Mouse (Mus musculus) brain, embryonic 14.5 days (tissue): ENCODE data around the gene Bmpr2. TPM values are rescaled to one million over a fixed set of nuclear protein-coding genes. Genes with fewer than 3 reads are reported as not detected.

ENCODE experiments used
- DNase-seq: peaks from one replicate; pipeline ENCODE4 v3.0.0-alpha.2; 2011; ENCODE audit warnings: low read depth
- CTCF ChIP-seq: fragments of 200-500 bp; IDR thresholded peaks from 2 replicates; pipeline ENCODE4 v1.5.1; 2012; ENCODE audit warnings: inconsistent platforms, mild to moderate bottlenecking, moderate library complexity, borderline replicate concordance; ENCODE audit not compliant: insufficient read depth, insufficient read length; ENCODE audit errors: extremely low read depth
- POLR2A ChIP-seq: fragments of 200-500 bp; IDR thresholded peaks from 2 replicates; pipeline ENCODE4 v1.6.1; 2012; ENCODE audit warnings: mild to moderate bottlenecking, inconsistent platforms, borderline replicate concordance; ENCODE audit not compliant: poor library complexity, insufficient read depth, insufficient read length, severe bottlenecking; ENCODE audit errors: extremely low read depth
- polyA plus RNA-seq: library from polyadenylated mRNA; depleted of rRNA; stranded (reverse); fragments of >200 nt; gene quantifications from 2 replicates; pipeline ENCODE4 v1.2.3, GENCODE M21; 2012

Gene Bmpr2
- polyA plus RNA-seq, 1 experiment = 26.8 TPM

GRCm38 (mm10) chr1:59883349-59884134, 120.3 kb downstream of the Bmpr2 start:
- DNase-seq = peak; percentile 80
- no peak for TF ChIP-seq POLR2A
- peak; percentile 83; the same call in 1 of the 2 replicates for TF ChIP-seq CTCF

GRCm38 (mm10) chr1:59886899-59887298, 123.7 kb downstream of the Bmpr2 start:
- DNase-seq = peak; percentile 25
- TF ChIP-seq POLR2A (no peak), CTCF (no peak)

- TF ChIP-seq CTCF (no peak), POLR2A (no peak)
- DNase-seq = no peak
These were observed 124.8 kb downstream of the Bmpr2 start for GRCm38 (mm10) chr1:59888018-59888417.

GRCm38 (mm10) chr1:59891185-59891584, 128.0 kb downstream of the Bmpr2 start:
- no peak for DNase-seq
- TF ChIP-seq CTCF = no peak

- no peak for TF ChIP-seq POLR2A
- TF ChIP-seq CTCF = no peak
- no peak for DNase-seq
These were observed 129.6 kb downstream of the Bmpr2 start for GRCm38 (mm10) chr1:59892777-59893176.

- no peak for TF ChIP-seq POLR2A
- TF ChIP-seq CTCF = no peak
- DNase-seq = no peak
These were observed 130.8 kb downstream of the Bmpr2 start for GRCm38 (mm10) chr1:59894025-59894424.

GRCm38 (mm10) chr1:59895456-59895855, 132.3 kb downstream of the Bmpr2 start:
- TF ChIP-seq POLR2A (no peak), CTCF (no peak)
- DNase-seq = peak; percentile 21

GRCm38 (mm10) chr1:59897147-59897798, 134.1 kb downstream of the Bmpr2 start:
- TF ChIP-seq POLR2A = no peak
- TF ChIP-seq CTCF = no peak
- DNase-seq = no peak

GRCm38 (mm10) chr1:59899679-59900078, 136.5 kb downstream of the Bmpr2 start:
- TF ChIP-seq CTCF = no peak
- TF ChIP-seq POLR2A = no peak
- DNase-seq = no peak

GRCm38 (mm10) chr1:59901082-59901876, 138.1 kb downstream of the Bmpr2 start:
- DNase-seq = no peak
- TF ChIP-seq CTCF (no peak), POLR2A (no peak)

GRCm38 (mm10) chr1:59902634-59903033, 139.4 kb downstream of the Bmpr2 start:
- TF ChIP-seq POLR2A (no peak), CTCF (no peak)
- no peak for DNase-seq

GRCm38 (mm10) chr1:59904630-59905295, 141.6 kb downstream of the Bmpr2 start:
- DNase-seq = no peak
- TF ChIP-seq CTCF (no peak), POLR2A (no peak)
